Mouse (Mus musculus): ENCODE data around the gene Hmgn2. TPM values are rescaled to one million over a fixed set of nuclear protein-coding genes. Genes with fewer than 3 reads are reported as not detected.

Hmgn2 gene
- total RNA-seq, 4 experiments from 2014 or later, result 28.5 to 36.6 (median 31.6) TPM

DNA sequence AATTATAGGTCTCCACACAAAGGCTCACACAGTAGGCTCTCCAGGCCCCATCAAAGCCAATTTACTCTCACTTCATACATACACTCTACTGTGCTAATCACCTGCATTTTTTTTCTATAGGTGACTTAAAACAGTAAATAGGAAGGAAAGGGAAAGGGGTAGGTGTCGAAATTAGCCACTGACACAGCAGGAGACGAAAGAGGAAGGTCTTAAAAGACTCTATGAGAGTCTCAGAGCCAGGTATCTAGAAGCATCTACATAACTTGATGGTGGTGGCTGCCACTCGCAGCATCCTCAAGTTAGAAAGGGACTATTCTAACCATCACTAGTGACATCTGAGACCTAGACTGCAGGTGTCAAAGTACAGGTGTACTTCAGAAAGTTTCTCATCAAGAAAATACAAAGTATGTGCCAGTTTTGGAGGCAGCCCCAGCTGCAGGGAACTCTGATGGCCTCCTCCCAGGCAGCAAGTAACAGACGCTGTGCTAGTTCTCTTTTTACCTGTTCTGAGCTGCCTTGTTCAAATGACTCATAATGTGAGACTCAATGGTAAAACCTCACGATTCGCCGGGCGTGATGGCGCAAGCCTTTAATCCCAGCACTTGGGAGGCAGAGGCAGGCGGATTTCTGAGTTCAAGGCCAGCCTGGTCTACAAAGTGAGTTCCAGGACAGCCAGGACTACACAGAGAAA, 9.7 kb upstream of the Hmgn2 start:
- no peak for DNase-seq (ENCODE audit: low spot score in 2 of 2)

DNA sequence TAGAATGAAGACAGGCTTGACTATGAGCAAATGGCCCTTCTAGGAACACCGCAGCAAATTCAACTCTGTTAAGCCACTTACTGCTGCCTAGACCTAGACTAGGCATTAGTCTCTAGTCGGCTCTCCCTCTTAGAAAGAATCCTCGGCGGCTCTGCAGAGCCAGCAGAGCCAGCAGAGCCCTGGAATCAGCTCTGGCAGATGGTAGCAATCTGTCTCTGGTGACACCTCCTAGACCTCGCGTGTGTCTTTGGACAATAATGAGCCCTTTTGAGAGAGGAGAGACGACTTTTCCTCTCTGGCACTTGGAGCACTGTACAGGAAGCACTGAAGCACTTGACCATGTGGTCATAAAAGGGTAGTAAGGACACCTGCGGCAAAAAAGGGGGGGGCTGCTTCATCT, 3.3 kb upstream of the Hmgn2 start:
- DNase-seq (ENCODE audit: low spot score in 2 of 2), result no peak

DNA sequence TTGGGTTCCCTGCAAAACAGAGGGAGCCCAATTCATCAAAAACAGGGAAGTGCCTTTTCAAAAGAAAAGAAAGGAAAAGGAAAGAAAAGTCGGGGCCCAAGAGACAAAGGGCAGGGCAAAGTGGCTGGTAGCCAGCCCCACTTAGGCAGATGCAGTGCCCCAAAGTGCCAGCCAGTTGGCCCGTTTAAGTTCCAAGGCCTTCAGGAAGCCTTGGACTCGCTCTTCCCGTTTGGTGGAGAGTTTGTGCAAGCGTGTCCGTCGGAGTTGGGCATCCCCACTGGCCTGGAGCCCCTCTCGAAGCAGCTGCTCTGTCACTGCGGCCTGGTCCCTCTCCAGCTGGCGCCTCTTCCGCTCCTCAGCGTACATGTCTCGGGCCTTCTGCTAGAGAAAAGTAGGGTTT, 2.4 kb upstream of the Hmgn2 start:
- DNase-seq (ENCODE audit: low spot score in 2 of 2), result no peak

DNA sequence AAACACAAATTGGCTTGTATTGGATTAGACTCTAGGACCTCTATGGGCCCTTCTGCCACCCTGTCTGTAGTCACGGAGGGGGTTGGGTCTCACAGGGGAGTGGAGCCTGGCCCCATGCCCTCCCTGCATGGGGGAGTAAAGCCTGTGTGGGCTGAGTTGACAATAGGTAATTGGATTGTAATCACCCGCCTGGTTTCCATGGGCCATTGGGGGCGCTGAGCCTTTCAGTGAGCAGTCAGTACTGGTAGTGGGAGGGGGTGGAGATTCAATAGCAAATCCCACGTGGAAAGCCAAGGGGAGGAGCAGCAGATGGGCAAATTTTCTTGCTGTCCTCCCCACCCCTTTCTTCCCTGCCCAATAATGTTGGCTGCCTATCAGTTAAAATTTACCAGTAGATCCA, 1.7 kb upstream of the Hmgn2 start:
- no peak for DNase-seq (ENCODE audit: low spot score in 2 of 2)

DNA sequence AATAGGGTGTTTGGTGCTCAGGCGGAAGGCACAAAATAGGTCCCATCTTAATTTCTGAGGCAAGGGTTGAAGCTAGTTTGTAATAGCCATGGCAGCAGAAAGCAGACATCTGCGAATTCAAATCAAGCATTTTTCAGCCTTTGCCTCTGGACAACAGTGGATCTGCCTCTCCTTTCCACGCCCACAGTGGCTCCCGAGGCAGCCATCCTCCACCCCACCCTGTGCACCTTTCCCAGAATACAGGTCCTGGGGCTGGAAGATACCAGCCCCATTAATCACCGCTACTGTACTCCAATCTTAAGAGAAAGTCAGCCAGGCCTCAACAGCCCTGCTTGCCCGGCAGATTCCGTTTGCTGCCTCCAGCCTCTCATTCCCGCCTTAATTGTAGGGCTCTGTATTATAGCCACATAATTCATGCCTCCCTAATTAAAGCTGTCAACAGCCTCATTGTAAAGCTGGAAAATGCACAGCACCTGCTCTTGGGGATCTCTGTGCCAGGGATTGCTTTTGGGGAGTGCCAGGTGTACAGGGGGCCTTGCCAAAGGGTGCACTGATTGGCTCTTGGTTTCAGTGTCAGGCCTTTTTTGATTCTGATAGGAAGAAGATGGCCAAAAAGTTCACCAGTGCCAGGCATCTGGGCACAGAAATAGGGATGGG, 792 bp upstream of the Hmgn2 start:
- no peak for DNase-seq (ENCODE audit: low spot score in 2 of 2)

DNA sequence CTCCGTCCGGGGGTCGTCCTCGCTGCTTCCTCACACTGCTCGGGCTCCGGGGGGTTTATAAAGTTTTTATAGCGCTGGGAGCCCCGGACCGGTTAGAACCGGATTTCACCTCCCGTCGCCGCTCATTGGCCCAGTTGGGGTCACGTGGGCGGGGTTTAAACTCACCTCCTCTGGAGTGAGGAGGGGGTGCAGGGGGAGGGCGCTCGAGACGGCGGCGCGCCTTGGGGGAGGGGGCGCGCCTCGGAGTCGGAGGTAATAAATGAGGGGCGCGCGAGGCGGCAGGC, 642 bp downstream of the Hmgn2 start:
- DNase-seq (ENCODE audit: low spot score in 2 of 2), result peak; percentile 71 to 75

DNA sequence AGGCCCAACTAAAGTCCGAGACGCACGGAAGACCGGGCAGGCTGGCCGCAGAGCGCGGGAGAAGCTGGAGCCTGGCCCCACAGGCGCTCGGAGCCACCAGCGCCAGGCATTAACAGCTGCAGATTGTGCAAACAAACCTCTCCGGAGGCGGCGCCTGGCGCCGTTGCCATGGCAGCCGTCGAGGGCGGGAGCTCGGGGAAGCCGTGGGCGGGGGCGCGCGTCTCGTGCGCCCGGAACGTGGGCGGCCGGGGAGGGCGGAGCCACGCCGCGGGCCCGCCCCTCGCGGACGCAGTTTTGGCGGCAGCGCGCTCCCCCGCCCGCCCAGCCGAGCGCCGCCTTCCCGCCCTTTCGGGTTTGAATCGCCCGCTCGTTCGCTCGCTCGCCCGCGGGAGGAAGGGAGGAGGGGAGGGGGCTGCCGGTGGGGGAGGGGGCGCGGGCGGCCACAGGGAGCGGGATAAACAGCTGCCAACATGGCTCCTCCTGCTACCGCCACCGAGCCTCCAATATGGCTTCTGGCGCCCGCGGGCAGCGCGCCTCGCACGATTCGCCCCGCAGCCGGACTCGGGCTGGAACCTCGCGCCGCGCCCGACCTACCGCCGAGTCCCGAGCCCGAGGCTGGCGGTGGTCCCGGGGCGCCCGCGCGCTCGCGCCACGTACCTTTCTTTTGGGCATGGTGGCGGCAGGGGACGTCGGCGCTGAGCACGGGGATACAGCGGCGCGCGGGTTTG, 1.1 kb downstream of the Hmgn2 start:
- peak; percentile 97 to 99 for DNase-seq (ENCODE audit: low spot score in 2 of 2)

DNA sequence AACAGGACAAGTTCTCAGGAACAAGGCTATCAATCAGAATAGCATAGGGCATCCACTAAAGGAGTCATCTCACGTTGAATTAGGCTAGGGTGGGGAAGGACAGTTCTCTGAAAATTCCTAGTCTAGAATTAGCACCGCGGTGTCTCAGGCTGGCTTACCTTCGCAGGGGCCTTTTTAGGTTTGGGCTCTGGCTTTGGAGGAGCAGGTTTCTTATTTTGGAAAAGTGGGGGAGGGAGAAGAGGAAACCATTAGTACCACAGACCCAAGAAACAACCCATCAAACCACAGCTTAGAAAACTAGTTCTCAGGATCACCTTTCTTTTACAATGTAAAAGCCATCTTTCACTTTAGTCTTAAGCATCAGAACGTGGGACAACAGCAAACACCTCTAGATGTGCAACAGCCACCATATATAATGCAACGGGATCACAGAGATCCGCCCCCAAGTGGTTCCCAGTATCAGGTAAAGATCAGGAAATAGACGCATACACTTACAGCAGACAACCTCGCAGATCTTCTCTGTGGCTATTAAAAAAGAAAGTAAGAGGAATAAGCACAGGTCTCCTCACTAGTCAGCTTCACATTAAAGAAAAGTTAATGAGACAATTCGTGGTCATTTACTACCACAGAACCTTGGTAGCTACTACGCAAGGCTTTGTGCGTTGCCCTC, 2.0 kb downstream of the Hmgn2 start:
- DNase-seq (ENCODE audit: low spot score in 2 of 2), result no peak

DNA sequence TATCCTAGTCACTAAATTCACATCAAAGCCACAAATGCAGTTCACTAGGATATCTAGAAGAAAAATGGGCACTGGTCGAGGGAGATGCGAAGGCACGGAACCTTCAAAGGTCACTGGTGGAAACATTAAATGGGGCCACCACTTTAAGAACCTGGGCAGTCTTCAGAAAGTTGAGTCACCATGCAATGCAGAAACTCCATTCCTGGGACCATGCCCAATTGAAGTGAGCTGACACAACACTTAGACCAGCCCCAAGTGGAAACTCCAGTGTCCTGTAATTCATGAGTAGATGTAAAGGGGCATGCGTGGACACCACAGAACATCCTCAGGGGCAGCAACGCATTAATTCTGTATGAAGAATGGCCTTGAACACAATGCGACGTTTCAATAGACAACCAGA, 5.9 kb downstream of the Hmgn2 start:
- DNase-seq (ENCODE audit: low spot score in 2 of 2), result no peak

DNA sequence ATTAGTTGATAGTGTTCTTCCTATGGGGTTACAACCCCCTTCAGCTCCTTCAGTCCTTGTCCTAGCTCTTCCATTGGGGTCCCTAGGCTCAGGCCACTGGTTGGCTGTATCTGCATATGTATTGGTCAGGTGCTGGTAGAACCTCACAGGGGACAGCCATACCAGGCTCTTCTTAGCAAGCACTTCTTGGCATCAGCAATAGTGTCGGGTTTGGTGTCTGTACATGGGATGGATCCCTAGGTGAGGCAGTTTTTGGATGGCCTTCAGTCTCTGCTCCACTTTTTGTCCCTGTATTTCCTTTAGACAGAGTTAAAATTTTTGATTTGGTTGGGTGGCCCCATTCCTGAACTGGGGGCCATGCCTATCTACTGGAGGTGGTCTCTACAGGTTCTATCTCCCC, 9.6 kb downstream of the Hmgn2 start:
- no peak for DNase-seq (ENCODE audit: low spot score in 2 of 2)

DNA sequence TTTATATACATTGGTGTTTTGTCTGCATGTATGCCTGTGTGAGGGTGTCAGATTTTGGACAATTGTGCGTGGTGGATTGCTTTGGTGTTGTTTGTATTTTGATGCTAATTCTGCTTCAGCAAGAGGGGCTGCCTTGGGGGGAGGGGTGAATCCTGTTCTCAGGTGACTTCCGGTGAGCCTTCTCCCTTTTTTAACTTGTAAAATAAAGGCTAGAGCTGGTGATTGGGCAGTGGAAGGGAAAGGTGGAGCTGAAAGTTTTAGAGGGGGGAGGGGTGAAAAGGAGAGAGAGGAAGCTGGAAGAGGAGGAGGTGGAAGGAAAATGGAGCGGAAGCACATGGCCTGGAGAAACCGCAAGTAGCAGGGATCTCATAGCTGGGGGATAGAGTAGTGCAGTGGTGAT, 12.1 kb downstream of the Hmgn2 start:
- no peak for DNase-seq (ENCODE audit: low spot score in 2 of 2)

DNA sequence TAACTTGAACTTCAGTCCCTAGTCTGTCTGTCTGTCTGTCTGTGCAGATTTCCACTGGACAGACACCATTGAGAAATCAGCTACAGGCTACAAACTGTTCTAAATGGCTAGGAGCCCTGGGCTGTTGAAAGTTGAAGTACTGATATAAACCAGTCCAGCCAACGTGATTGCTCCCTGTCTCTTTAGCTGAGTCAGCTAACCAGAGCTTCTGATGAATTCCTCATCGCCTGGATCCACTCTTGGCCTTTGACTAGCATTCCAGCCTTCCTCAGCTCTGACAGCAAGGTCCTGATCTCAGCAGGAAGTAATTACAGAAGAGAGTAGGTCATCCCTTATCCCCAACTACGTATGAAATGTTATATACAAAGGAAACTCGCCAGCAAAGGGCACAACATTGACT, 21.7 kb downstream of the Hmgn2 start:
- no peak for DNase-seq (ENCODE audit: low spot score in 2 of 2)

DNA sequence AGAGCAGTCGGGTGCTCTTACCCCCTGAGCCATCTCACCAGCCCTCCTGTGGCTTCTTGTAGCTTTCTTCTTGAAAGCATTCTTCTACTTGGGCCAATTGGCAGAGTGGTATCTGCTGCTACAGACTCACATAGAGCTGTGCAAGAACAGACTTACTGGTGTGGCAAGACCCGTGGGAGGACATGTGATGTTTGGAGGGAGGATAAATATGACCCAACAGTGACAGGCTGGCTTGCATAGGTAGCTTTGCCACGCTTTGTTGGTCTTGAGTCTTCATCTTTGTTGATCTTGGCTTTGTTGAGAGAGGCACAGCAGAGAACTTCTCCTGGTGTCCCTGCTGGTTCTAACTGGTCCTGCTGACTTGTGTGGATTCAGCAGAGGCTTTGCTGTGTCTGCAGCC, 24.7 kb downstream of the Hmgn2 start:
- no peak for DNase-seq (ENCODE audit: low spot score in 2 of 2)

DNA sequence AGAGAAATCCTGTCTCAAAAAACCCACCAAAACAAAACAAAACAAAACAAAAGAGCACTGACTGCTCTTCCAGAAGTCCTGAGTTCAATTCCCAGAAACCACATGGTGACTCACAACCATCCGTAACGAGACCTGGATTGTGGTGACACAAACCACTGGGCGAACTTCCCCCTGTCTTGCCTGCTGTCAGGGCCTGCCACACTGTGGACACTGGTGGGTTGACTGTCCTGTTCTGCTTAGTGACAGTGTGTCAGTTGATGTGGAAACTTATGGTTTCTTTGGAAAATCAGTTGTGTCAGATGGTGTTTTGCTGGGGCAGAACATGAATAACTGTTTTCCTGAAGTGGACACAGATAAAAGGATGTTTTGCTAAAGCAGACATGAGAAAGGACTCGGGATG, 25.8 kb downstream of the Hmgn2 start:
- DNase-seq (ENCODE audit: low spot score in 2 of 2), result no peak

DNA sequence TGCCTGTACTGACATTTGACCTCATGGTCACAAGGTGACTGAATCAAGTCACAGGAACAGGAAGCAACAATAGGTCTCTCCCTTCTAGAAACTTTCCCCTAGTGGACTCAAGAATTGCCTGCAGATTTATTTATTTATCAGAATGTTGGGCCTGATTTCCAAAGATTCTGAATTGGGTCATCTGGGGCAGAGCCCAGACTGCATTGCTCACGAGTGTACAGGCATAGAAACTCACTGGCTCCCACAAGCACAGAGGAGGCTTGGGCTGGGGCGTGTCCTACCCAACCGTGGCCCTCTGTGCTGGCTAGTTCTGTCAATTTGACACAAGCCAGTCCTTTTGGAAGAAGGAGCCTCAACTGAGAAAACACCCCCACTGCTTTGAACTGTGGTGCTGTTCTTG, 26.9 kb downstream of the Hmgn2 start:
- no peak for DNase-seq (ENCODE audit: low spot score in 2 of 2)

DNA sequence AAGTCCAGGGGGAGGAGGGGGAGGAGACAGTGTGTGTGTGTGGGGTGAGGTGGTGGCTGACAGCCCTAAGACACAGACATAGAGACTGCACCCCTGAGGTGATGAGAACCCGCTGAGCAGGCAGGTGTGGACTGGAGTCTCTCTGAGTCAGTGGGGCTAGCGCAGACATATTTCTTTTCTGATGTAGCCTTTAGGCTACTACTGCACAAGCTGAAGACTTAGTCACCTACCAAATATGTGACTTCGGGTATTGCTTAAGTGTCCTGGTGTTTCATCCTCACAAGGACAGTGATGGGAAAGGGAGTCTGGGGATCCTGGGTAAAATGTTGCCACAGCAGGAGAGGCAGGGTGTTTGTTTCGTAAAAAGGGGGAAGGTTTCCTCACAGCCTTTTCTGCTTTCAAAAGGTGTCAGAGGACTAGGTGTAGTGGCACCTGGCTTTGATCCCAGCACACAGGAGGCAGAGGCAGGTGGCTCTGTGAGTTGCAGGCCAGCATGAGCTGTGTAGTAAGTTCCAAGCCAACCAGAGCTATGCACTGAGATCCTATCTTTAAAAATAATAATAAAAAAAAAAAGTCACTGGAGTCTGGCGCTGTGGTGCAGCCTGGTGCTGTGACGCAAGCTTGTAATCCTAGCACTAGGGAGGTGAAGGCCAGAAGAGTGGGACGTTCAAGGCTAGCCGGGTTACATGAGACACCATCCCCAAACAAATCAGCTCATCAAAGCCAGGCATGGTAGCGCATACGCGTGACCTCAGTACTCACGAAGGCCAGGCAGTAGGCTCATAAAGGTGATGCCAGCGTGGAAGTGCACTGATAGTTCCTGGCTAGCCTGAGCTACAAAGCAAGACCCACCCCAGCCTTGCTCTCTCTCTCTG, 27.8 kb downstream of the Hmgn2 start:
- no peak for DNase-seq (ENCODE audit: low spot score in 2 of 2)

DNA sequence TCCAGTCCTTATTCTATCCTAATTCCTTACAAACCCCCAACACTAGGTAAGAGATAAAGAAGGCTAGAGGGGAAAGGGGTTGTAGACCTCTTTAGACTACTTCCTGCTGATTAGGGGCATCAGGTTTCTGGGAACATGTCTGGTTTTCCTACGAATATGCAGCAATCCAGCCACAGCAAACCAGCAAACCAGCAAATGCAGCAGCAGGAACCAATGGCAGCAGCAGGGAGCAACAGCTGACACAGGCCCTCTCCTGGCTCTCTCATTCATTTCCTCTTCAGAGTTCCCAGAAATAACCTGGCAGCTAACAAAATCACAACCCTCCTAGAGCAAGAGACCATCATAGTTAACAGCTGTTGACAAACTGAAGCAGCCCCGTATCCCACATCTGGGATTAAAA, 30.4 kb downstream of the Hmgn2 start:
- no peak for DNase-seq (ENCODE audit: low spot score in 2 of 2)

DNA sequence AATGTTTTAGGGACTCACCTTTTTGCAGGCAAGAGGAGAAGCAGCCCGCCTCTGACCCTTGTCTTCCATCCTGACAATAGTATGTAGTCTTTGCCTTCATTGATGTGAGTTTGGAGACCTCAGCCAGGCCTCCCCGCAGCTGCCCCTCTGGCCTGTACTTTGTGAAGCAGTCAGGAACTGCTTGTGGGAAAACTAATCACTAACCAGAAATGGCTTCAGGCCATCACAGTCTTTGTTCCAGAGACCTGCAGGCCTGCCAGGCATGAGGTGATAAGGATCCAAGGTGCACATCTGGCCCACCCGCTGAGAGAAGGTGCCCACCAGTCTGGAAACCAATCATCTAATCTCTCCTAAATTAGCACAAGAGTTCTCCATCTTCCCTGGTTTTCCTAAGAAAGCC, 36.7 kb downstream of the Hmgn2 start:
- DNase-seq (ENCODE audit: low spot score in 2 of 2), result no peak

DNA sequence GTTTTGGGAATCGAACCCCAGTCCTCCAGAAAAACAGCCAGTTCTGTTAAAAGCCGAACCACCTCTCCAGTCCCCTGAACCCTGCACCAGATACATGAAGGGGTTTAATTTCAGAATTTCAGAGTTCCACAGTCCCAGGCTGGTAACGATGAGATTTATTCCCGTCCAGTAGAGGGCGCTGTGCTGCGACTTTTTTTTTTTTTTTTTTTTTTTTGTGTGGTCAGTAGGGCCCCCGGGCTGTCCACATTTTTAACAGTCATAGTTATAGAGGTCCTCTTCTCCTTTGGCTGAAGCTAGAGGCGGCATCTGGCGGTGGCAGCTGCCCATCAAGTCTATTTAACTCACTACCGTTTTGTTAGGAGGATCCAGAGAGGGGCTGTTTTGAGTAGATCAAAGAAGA, 37.1 kb downstream of the Hmgn2 start:
- DNase-seq (ENCODE audit: low spot score in 2 of 2), result no peak

DNA sequence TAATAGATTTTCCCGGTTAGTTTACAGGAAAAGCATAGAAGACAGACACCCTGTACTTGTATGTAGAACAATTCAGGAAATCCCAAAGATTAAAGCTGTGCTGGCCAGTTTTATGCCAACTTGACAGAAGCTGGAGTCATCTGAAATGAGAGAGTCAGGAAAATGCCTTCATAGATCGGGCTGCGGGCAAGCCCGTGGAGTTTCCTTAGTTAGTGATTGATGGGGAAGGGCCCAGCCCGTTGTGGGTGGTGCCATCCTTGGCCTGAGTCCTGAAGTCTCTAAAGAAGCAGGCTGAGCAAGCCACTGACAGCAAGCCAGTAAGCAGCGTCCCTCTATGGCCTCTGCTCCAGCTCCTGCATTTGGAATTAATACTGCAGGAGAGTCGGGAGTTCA, 39.2 kb downstream of the Hmgn2 start:
- DNase-seq (ENCODE audit: low spot score in 2 of 2), result no peak

DNA sequence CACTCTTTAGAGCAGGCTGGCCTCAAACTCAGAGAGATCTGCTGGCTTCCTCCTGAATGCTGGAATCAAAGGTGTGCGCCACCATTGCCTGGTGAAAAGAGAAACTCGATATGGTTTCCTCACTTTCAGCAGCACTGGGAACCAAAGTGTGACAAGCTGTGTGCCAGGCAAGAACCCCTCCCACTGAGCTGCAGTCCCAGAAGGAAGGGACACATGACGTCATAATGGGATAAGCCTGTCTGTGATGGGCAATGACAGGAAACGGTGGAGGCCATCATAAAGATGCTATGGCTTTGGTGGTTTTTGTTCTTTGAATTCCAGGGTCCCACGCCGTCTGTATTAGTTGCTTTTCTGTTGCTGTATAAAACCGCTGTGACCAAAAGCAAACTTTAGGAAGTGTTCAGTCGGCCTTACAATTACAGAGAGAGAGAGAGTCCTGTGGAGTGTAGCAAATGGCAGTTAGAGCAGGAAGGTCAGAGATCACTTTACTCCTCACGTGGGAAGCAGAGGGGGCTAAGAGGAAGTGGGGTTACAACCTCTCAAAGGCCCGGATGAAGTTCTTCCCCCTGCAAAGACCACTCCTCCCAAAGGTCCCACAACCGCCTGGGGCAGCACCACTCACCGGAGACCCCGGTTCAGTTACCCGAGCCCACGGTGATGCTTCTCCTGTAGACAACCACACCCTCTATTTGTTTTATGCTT, 39.7 kb downstream of the Hmgn2 start:
- no peak for DNase-seq (ENCODE audit: low spot score in 2 of 2)
